Mouse (Mus musculus): Measurements from ENCODE around the gene Med26.
A peak's percentile ranks its signal among the peaks of the same experiment; 100 is the strongest.

GRCm38 (mm10) chr8:72453904-72454303, 94.2 kb downstream of the Med26 start:
- TF ChIP-seq CTCF (IDR thresholded peaks at IDR 0.05; ENCODE audit: borderline replicate concordance, extremely low read depth, insufficient read depth, insufficient read length) (peak; percentile 1; the same call in 1 of the 2 replicates), POLR2A (IDR thresholded peaks at IDR 0.05; ENCODE audit: borderline replicate concordance, extremely low read depth, insufficient read depth, insufficient read length, poor library complexity, severe bottlenecking) (no peak)
